Comparison of ENCODE assay signal across 11 mouse cellular contexts in genomic region chr7:30971901-30972300, GRCm38 (mm10). TPM values are rescaled to one million over a fixed set of nuclear protein-coding genes. Genes with fewer than 3 reads are reported as not detected.
DNase-seq lines count a peak whose midpoint lies in the region; ATAC-seq and TF ChIP-seq lines count a peak whose summit lies in the region.
"Had no signal": no experiment of that assay in that cellular context is flagged by ENCODE, and none has a peak within 500 bp of the region (broad histone marks: within the 10 kb centered on the region; RNA-seq: fewer than 3 reads in every experiment).

No protein-coding gene starts in this region.

- peak overlapping the region; percentile 61 for H3K4me2 ChIP-seq in lung, embryonic 15.5 days
- H3K4me2 ChIP-seq in forebrain, embryonic 11.5 days (ENCODE audit: low read depth, low read length, severe bottlenecking): peak overlapping the region; percentile 78
- H3K4me2 ChIP-seq in hindbrain, postnatal 0 days (ENCODE audit: low read depth, low read length): peak overlapping the region; percentile 21; the same call in 1 of the 2 replicates
- peak overlapping the region; percentile 58 for H3K4me2 ChIP-seq in neural tube, embryonic 13.5 days

- peak overlapping the region; percentile 56 for H3K4me3 ChIP-seq in lung, embryonic 15.5 days
- H3K4me3 ChIP-seq in forebrain, embryonic 11.5 days (ENCODE audit: low read depth, low read length): peak overlapping the region; percentile 48
- no peak overlapping the region for H3K4me3 ChIP-seq in hindbrain, postnatal 0 days (ENCODE audit: low read length)
- H3K4me3 ChIP-seq in neural tube, embryonic 13.5 days: peak overlapping the region; percentile 33; the same call in 1 of the 2 replicates

- H3K4me1 ChIP-seq in lung, embryonic 15.5 days: peaks cover 13% of the 10 kb centered on the region; the same call in 1 of the 2 replicates
- H3K4me1 ChIP-seq in forebrain, embryonic 11.5 days (replicated peaks; ENCODE audit: control insufficient read depth, insufficient read depth, low read length): peaks cover 4% of the 10 kb centered on the region; the same call in 1 of the 2 replicates
- H3K4me1 ChIP-seq in hindbrain, postnatal 0 days (ENCODE audit: insufficient read depth, low read length): no peaks in the 10 kb centered on the region
- H3K4me1 ChIP-seq in neural tube, embryonic 13.5 days (replicated peaks): peaks cover 10% of the 10 kb centered on the region

- DNase-seq in lung, postnatal 10 days: no peak
- DNase-seq in forebrain, embryonic 11.5 days (ENCODE audit: low spot score): no peak
- no peak for DNase-seq in hindbrain, postnatal 0 days (ENCODE audit: low spot score)
- DNase-seq in thymus, postnatal 25 days: no peak
- DNase-seq in ovary, postnatal 14 days (ENCODE audit: low spot score): no peak
- DNase-seq: adrenal gland, postnatal 14 days; gastrocnemius, postnatal 25 days had no signal

- 70% methylated on average over 15 of the region's 15 CpGs for WGBS in lung, embryonic 15.5 days
- 92% methylated on average over 15 of the region's 15 CpGs for WGBS in forebrain, embryonic 11.5 days
- 89% methylated on average over 15 of the region's 15 CpGs for WGBS in hindbrain, postnatal 0 days
- 89% methylated on average over 15 of the region's 15 CpGs for WGBS in neural tube, embryonic 13.5 days

- 0 out of 2 replicates have a peak, but pooled peaks cover 4% of the 10 kb centered on the region for H3K36me3 ChIP-seq in lung, embryonic 15.5 days
- H3K36me3 ChIP-seq in forebrain, embryonic 11.5 days (ENCODE audit: control insufficient read depth, insufficient read depth, low read length): no peaks in the 10 kb centered on the region; the same call in 1 of the 2 replicates
- H3K36me3 ChIP-seq in hindbrain, postnatal 0 days (ENCODE audit: insufficient read depth, low read length): no peaks in the 10 kb centered on the region
- H3K36me3 ChIP-seq in neural tube, embryonic 13.5 days: no peaks in the 10 kb centered on the region

- TF ChIP-seq CTCF in hindbrain, postnatal 0 days (IDR thresholded peaks at IDR 0.05; ENCODE audit: low read depth): no peak

- H3K27ac ChIP-seq in lung, embryonic 15.5 days: no peak overlapping the region
- no peak overlapping the region for H3K27ac ChIP-seq in forebrain, embryonic 11.5 days (ENCODE audit: low read depth, low read length)
- no peak overlapping the region for H3K27ac ChIP-seq in hindbrain, postnatal 0 days
- no peak overlapping the region for H3K27ac ChIP-seq in neural tube, embryonic 13.5 days (replicated peaks)

- 0 out of 2 replicates have a peak overlapping the region, but pooled peaks have one; percentile 55 for H3K9ac ChIP-seq in lung, embryonic 15.5 days
- H3K9ac ChIP-seq in forebrain, embryonic 11.5 days (ENCODE audit: low read length): no peak overlapping the region
- H3K9ac ChIP-seq in hindbrain, postnatal 0 days (replicated peaks; ENCODE audit: low read length): no peak overlapping the region
- H3K9ac ChIP-seq in neural tube, embryonic 13.5 days: no peak overlapping the region

- H3K27me3 ChIP-seq in lung, embryonic 15.5 days: peaks cover 21% of the 10 kb centered on the region
- H3K27me3 ChIP-seq in forebrain, embryonic 11.5 days (ENCODE audit: control insufficient read depth, insufficient read depth, low read length): no peaks in the 10 kb centered on the region; the same call in 1 of the 2 replicates
- peaks cover 11% of the 10 kb centered on the region for H3K27me3 ChIP-seq in hindbrain, postnatal 0 days (ENCODE audit: insufficient read depth, low read length)
- H3K27me3 ChIP-seq in neural tube, embryonic 13.5 days: peaks cover 24% of the 10 kb centered on the region

- no peaks in the 10 kb centered on the region for H3K9me3 ChIP-seq in lung, embryonic 15.5 days
- H3K9me3 ChIP-seq in forebrain, embryonic 11.5 days (ENCODE audit: control insufficient read depth, low read length): no peaks in the 10 kb centered on the region
- H3K9me3 ChIP-seq in hindbrain, postnatal 0 days (ENCODE audit: low read length): no peaks in the 10 kb centered on the region
- no peaks in the 10 kb centered on the region for H3K9me3 ChIP-seq in neural tube, embryonic 13.5 days

- ATAC-seq in lung, embryonic 15.5 days (ENCODE audit: borderline replicate concordance, extremely low read depth, low FRiP score, low TSS enrichment): no peak
- ATAC-seq in forebrain, embryonic 11.5 days (replicated peaks; ENCODE audit: low FRiP score): no peak
- ATAC-seq in hindbrain, postnatal 0 days: no peak
- ATAC-seq in neural tube, embryonic 13.5 days (ENCODE audit: low read depth): no peak

RNA-seq across cellular contexts. Expression of gene Lsr, which starts 1.4 kb away (rescaled TPM):
- 80.6 and 89.1 TPM in 2 replicates for polyA plus RNA-seq in lung, embryonic 15.5 days (2015; fragmentation: Nextera tagmentation; extraction: Ambion mirVana)
- polyA plus RNA-seq in forebrain, embryonic 11.5 days (2014; fragmentation: Nextera tagmentation; extraction: Ambion mirVana): 30.8 and 32.5 TPM in 2 replicates
- 22.8 and 28.8 TPM in 2 replicates for total RNA-seq in hindbrain, postnatal 0 days (2014; rRNA removed)
- polyA plus RNA-seq in hindbrain, postnatal 0 days (2015; fragmentation: Nextera tagmentation; extraction: Ambion mirVana): 25.3 and 25.5 TPM in 2 replicates
- polyA plus RNA-seq in neural tube, embryonic 13.5 days (2015; fragmentation: Nextera tagmentation; extraction: Ambion mirVana): 17.0 and 17.6 TPM in 2 replicates

RNA-seq across cellular contexts. Expression of gene Fam187b, which starts 1.7 kb away (rescaled TPM):
- polyA plus RNA-seq in lung, embryonic 15.5 days (2015; fragmentation: Nextera tagmentation; extraction: Ambion mirVana): 6.3 TPM in 2 replicates
- polyA plus RNA-seq in forebrain, embryonic 11.5 days (2014; fragmentation: Nextera tagmentation; extraction: Ambion mirVana): 0.81 and 1.3 TPM in 2 replicates
- total RNA-seq in hindbrain, postnatal 0 days (2014; rRNA removed): 0.16 and 2.0 TPM in 2 replicates
- polyA plus RNA-seq in hindbrain, postnatal 0 days (2015; fragmentation: Nextera tagmentation; extraction: Ambion mirVana): 0.77 and 0.89 TPM in 2 replicates
- polyA plus RNA-seq in neural tube, embryonic 13.5 days (2015; fragmentation: Nextera tagmentation; extraction: Ambion mirVana): 0.25 and 0.53 TPM in 2 replicates
- total RNA-seq: common myeloid progenitor, adult 5-6 weeks; gastrocnemius, postnatal 25 days had no signal

RNA-seq across cellular contexts. Expression of gene Usf2, which starts 15.3 kb away (rescaled TPM):
- polyA plus RNA-seq in lung, embryonic 15.5 days (2015; fragmentation: Nextera tagmentation; extraction: Ambion mirVana): 25.6 and 27.5 TPM in 2 replicates
- 28.4 and 29.3 TPM in 2 replicates for polyA plus RNA-seq in forebrain, embryonic 11.5 days (2014; fragmentation: Nextera tagmentation; extraction: Ambion mirVana)
- 103 and 114 TPM in 2 replicates for total RNA-seq in hindbrain, postnatal 0 days (2014; rRNA removed)
- 27.1 and 28.0 TPM in 2 replicates for polyA plus RNA-seq in hindbrain, postnatal 0 days (2015; fragmentation: Nextera tagmentation; extraction: Ambion mirVana)
- 34.4 TPM in 2 replicates for polyA plus RNA-seq in neural tube, embryonic 13.5 days (2015; fragmentation: Nextera tagmentation; extraction: Ambion mirVana)

RNA-seq across cellular contexts. Expression of gene Hamp, which starts 28.1 kb away (rescaled TPM):
- polyA plus RNA-seq in lung, embryonic 15.5 days (2015; fragmentation: Nextera tagmentation; extraction: Ambion mirVana): 0.78 TPM in 1 of 2 replicates, not detected in the other
- polyA plus RNA-seq in forebrain, embryonic 11.5 days (2014; fragmentation: Nextera tagmentation; extraction: Ambion mirVana): not detected in 2 replicates
- total RNA-seq in hindbrain, postnatal 0 days (2014; rRNA removed): not detected in 2 replicates
- polyA plus RNA-seq in hindbrain, postnatal 0 days (2015; fragmentation: Nextera tagmentation; extraction: Ambion mirVana): not detected in 2 replicates
- polyA plus RNA-seq in neural tube, embryonic 13.5 days (2015; fragmentation: Nextera tagmentation; extraction: Ambion mirVana): not detected in 2 replicates
- total RNA-seq: common myeloid progenitor, adult 5-6 weeks; gastrocnemius, postnatal 25 days had no signal
- polyA plus RNA-seq: urinary bladder, adult 2 months had no signal

RNA-seq across cellular contexts. Expression of gene Hamp2, which starts 47.4 kb away (rescaled TPM):
- polyA plus RNA-seq in lung, embryonic 15.5 days (2015; fragmentation: Nextera tagmentation; extraction: Ambion mirVana): not detected in 2 replicates
- polyA plus RNA-seq in forebrain, embryonic 11.5 days (2014; fragmentation: Nextera tagmentation; extraction: Ambion mirVana): not detected in 2 replicates
- total RNA-seq in hindbrain, postnatal 0 days (2014; rRNA removed): not detected in 2 replicates
- polyA plus RNA-seq in hindbrain, postnatal 0 days (2015; fragmentation: Nextera tagmentation; extraction: Ambion mirVana): not detected in 2 replicates
- polyA plus RNA-seq in neural tube, embryonic 13.5 days (2015; fragmentation: Nextera tagmentation; extraction: Ambion mirVana): not detected in 2 replicates
- total RNA-seq: common myeloid progenitor, adult 5-6 weeks; gastrocnemius, postnatal 25 days had no signal
- polyA plus RNA-seq: urinary bladder, adult 2 months had no signal

Comparison
In these comparisons a context has a peak if more than half of its experiments do, and no peak if none do; other contexts are left out.
1. H3K4me2 ChIP-seq: peak in every context shown above with its lines; median percentile 78 in forebrain, embryonic 11.5 days; 61 in lung, embryonic 15.5 days; 58 in neural tube, embryonic 13.5 days; 21 in hindbrain, postnatal 0 days.